Mouse (Mus musculus): ENCODE measurements around the gene Ckap5.

- TF ChIP-seq ZC3H11A (IDR thresholded peaks at IDR 0.05; ENCODE audit: borderline replicate concordance, low read depth, low read length) (no peak), HCFC1 (IDR thresholded peaks at IDR 0.05; ENCODE audit: borderline replicate concordance, insufficient read depth, low read length) (no peak), CHD2 (IDR thresholded peaks at IDR 0.05; ENCODE audit: low read depth, low read length) (no peak), MAFK (IDR thresholded peaks at IDR 0.05; ENCODE audit: insufficient read depth, low read depth, low read length) (no peak), ZNF384 (IDR thresholded peaks at IDR 0.05; ENCODE audit: low read depth, low read length) (no peak)
These were observed 142.8 kb downstream of the Ckap5 start for GRCm38 (mm10) chr2:91669326-91669725.
